Comparison of ENCODE assay signal across 15 mouse cellular contexts in the genomic region with DNA sequence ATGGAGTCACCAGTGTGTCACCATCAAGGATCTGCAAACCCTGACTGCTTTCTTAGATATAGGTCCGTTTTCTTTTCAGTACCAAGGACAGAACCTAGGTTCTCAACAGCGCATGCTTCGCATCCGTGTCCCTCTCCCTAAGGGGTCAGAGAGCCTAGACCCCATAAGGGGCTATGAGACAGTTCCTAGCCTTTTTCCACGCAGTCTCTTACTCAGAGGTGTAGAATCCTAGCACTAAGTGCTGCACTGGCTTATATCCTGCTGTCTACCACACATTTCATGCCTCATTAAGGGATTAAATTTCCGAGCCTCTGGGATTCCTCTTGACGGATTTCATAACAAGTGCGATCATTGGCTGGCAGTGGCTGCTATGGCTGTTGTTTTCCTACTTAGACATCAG.
DNase-seq lines count a peak whose midpoint lies in the region; ATAC-seq and TF ChIP-seq lines count a peak whose summit lies in the region.
"Had no signal": no experiment of that assay in that cellular context is flagged by ENCODE, and none has a peak within 500 bp of the region (broad histone marks: within the 10 kb centered on the region; RNA-seq: fewer than 3 reads in every experiment).

No protein-coding gene starts in this region.

- H3K9me3 ChIP-seq in hindbrain, embryonic 14.5 days (ENCODE audit: control insufficient read depth, low read length): no peaks in the 10 kb centered on the region
- H3K9me3 ChIP-seq in hindbrain, embryonic 11.5 days (ENCODE audit: control insufficient read depth, low read length): no peaks in the 10 kb centered on the region
- H3K9me3 ChIP-seq in hindbrain, embryonic 15.5 days: no peaks in the 10 kb centered on the region
- H3K9me3 ChIP-seq: megakaryocyte, embryonic 14.5 days had no signal

- 61% methylated on average over 8 of the region's 8 CpGs for WGBS in hindbrain, embryonic 14.5 days
- 65% methylated on average over 8 of the region's 8 CpGs for WGBS in hindbrain, embryonic 11.5 days
- 57% methylated on average over 8 of the region's 8 CpGs for WGBS in hindbrain, embryonic 15.5 days
- WGBS in kidney, adult 2 months: 48% methylated on average over 8 of the region's 8 CpGs

- 0 out of 2 replicates have a peak, but pooled peaks have one; percentile 31 for ATAC-seq in hindbrain, embryonic 14.5 days (ENCODE audit: low FRiP score)
- no peak for ATAC-seq in hindbrain, embryonic 11.5 days (ENCODE audit: low FRiP score)
- peak; percentile 52; the same call in 1 of the 2 replicates for ATAC-seq in hindbrain, embryonic 15.5 days (ENCODE audit: low FRiP score, low read depth)
- ATAC-seq: forebrain, embryonic 14.5 days had no signal

- H3K27ac ChIP-seq in hindbrain, embryonic 14.5 days: no peak overlapping the region
- no peak overlapping the region for H3K27ac ChIP-seq in hindbrain, embryonic 11.5 days (ENCODE audit: low read depth, low read length)
- no peak overlapping the region for H3K27ac ChIP-seq in hindbrain, embryonic 15.5 days (replicated peaks)
- no peak overlapping the region for H3K27ac ChIP-seq in kidney, adult 2 months (ENCODE audit: insufficient read depth, low read depth, low read length)

- H3K4me3 ChIP-seq in hindbrain, embryonic 14.5 days (replicated peaks; ENCODE audit: low read length): no peak overlapping the region
- no peak overlapping the region for H3K4me3 ChIP-seq in hindbrain, embryonic 11.5 days (ENCODE audit: low read depth, low read length)
- no peak overlapping the region for H3K4me3 ChIP-seq in hindbrain, embryonic 15.5 days
- no peak overlapping the region for H3K4me3 ChIP-seq in kidney, adult 2 months (ENCODE audit: insufficient read depth, low read depth, low read length)
- H3K4me3 ChIP-seq: megakaryocyte, embryonic 14.5 days had no signal

- intact Hi-C loops in left cerebral cortex, postnatal 4 days (cut with DNase I): no loop called here

- TF ChIP-seq CTCF in kidney, adult 2 months (conservative IDR thresholded peaks at IDR 0.05; ENCODE audit: insufficient read depth, insufficient read length, low read depth, low read length): no peak

- no peak overlapping the region for H3K4me2 ChIP-seq in hindbrain, embryonic 14.5 days (replicated peaks)
- H3K4me2 ChIP-seq in hindbrain, embryonic 11.5 days (replicated peaks; ENCODE audit: low read depth, low read length): no peak overlapping the region
- H3K4me2 ChIP-seq in hindbrain, embryonic 15.5 days: no peak overlapping the region
- H3K4me2 ChIP-seq: liver, embryonic 11.5 days had no signal

- no peak overlapping the region for H3K9ac ChIP-seq in hindbrain, embryonic 14.5 days
- no peak overlapping the region for H3K9ac ChIP-seq in hindbrain, embryonic 11.5 days (ENCODE audit: low read depth, low read length)
- H3K9ac ChIP-seq in hindbrain, embryonic 15.5 days: no peak overlapping the region

- 0 out of 2 replicates have a peak, but pooled peaks cover 7% of the 10 kb centered on the region for H3K4me1 ChIP-seq in hindbrain, embryonic 14.5 days (replicated peaks; ENCODE audit: control insufficient read depth, insufficient read depth, low read length)
- no peaks in the 10 kb centered on the region for H3K4me1 ChIP-seq in hindbrain, embryonic 11.5 days (replicated peaks; ENCODE audit: control insufficient read depth, insufficient read depth, low read length)
- peaks cover 10% of the 10 kb centered on the region for H3K4me1 ChIP-seq in hindbrain, embryonic 15.5 days (replicated peaks)
- no peaks in the 10 kb centered on the region for H3K4me1 ChIP-seq in kidney, adult 2 months (ENCODE audit: control insufficient read depth, insufficient read depth, low read length)

- H3K36me3 ChIP-seq in hindbrain, embryonic 14.5 days (replicated peaks; ENCODE audit: control insufficient read depth, insufficient read depth): no peaks in the 10 kb centered on the region
- no peaks in the 10 kb centered on the region for H3K36me3 ChIP-seq in hindbrain, embryonic 11.5 days (ENCODE audit: control insufficient read depth, insufficient read depth, low read length)
- no peaks in the 10 kb centered on the region for H3K36me3 ChIP-seq in hindbrain, embryonic 15.5 days
- H3K36me3 ChIP-seq in kidney, adult 2 months (ENCODE audit: control insufficient read depth, insufficient read depth, low read length): no peaks in the 10 kb centered on the region
- H3K36me3 ChIP-seq: G1E had no signal

- no peak for TF ChIP-seq POLR2A in kidney, adult 2 months (IDR thresholded peaks at IDR 0.05; ENCODE audit: low read depth, low read length)

- H3K27me3 ChIP-seq in hindbrain, embryonic 14.5 days (ENCODE audit: control insufficient read depth, insufficient read depth, low read length): no peaks in the 10 kb centered on the region
- no peaks in the 10 kb centered on the region for H3K27me3 ChIP-seq in hindbrain, embryonic 11.5 days (ENCODE audit: control insufficient read depth, insufficient read depth, low read length)
- no peaks in the 10 kb centered on the region for H3K27me3 ChIP-seq in hindbrain, embryonic 15.5 days
- no peaks in the 10 kb centered on the region for H3K27me3 ChIP-seq in kidney, adult 2 months (replicated peaks; ENCODE audit: control insufficient read depth, insufficient read depth, low read length)
- H3K27me3 ChIP-seq: megakaryocyte, embryonic 14.5 days had no signal

- peak; percentile 51 for DNase-seq in hindbrain, embryonic 14.5 days (ENCODE audit: low spot score)
- no peak for DNase-seq in hindbrain, embryonic 11.5 days (ENCODE audit: low spot score)
- peak; percentile 25 for DNase-seq in 3T3-L1 (ENCODE audit: low read depth, low spot score)
- peak; percentile 36 for DNase-seq in adipocyte (ENCODE audit: low spot score)
- DNase-seq in left cerebral cortex, postnatal 4 days: no peak
- no peak for DNase-seq in layer of hippocampus, postnatal 25 days (ENCODE audit: extremely low spot score in 1 of 2, low spot score in 1 of 2)
- no peak for DNase-seq in kidney, adult 2 months
- DNase-seq: adrenal gland, postnatal 36 days; cerebellum, postnatal 25 days; thymus, adult 18-20 months had no signal

Comparison
In these comparisons a context has a peak if more than half of its experiments do, and no peak if none do; other contexts are left out.
1. DNase-seq: peak in hindbrain, embryonic 14.5 days (single experiment), 3T3-L1 (single experiment) and adipocyte (single experiment); none in hindbrain, embryonic 11.5 days (single experiment), left cerebral cortex, postnatal 4 days (single experiment), layer of hippocampus, postnatal 25 days (0 of 2) and kidney, adult 2 months (single experiment).